Mouse (Mus musculus): Measurements from ENCODE around the gene Itpr3. TPM values are rescaled to one million over a fixed set of nuclear protein-coding genes. Genes with fewer than 3 reads are reported as not detected.

Itpr3 gene
- total and polyA plus RNA-seq, 3 experiments, result 4.6 to 6.7 (median 6.2) TPM

- WGBS, result 6% methylated on average over 24 of the region's 24 CpGs
- H3K79me2 ChIP-seq (replicated peaks; ENCODE audit: control insufficient read depth, insufficient read depth, low read length), result no peaks in the 10 kb centered on the region
Measured at GRCm38 (mm10) chr17:27057517-27058055, 482 bp downstream of the Itpr3 start.

GRCm38 (mm10) chr17:27060698-27061097, 3.6 kb downstream of the Itpr3 start:
- Histone ChIP-seq H3K27ac (no peak overlapping the region), H3K27me3 (ENCODE audit: control insufficient read depth, insufficient read depth, low read length) (no peaks in the 10 kb centered on the region), H3K36me3 (ENCODE audit: control insufficient read depth, insufficient read depth, low read length) (no peaks in the 10 kb centered on the region), H3K79me2 (replicated peaks; ENCODE audit: control insufficient read depth, insufficient read depth, low read length) (no peaks in the 10 kb centered on the region), H3K4me1 (ENCODE audit: control insufficient read depth, insufficient read depth, low read length) (peaks cover 4% of the 10 kb centered on the region; the same call in 1 of the 2 replicates), H3K9ac (ENCODE audit: low read depth, low read length) (no peak overlapping the region), H3K4me3 (no peak overlapping the region)
- WGBS, result 83% methylated on average over 8 of the region's 8 CpGs
- TF ChIP-seq POLR2A (IDR thresholded peaks at IDR 0.05; ENCODE audit: insufficient read depth, low read depth, low read length) (no peak), EP300 (IDR thresholded peaks at IDR 0.05; ENCODE audit: insufficient read depth, low read depth, low read length) (no peak), CTCF (IDR thresholded peaks at IDR 0.05) (no peak)
- intact Hi-C loops (cut with DNase I), result no loop called here
- DNase-seq, result no peak

More at GRCm38 (mm10) chr17:27057517-27058055, 482 bp downstream of the Itpr3 start:
- peak in 1 of 2 experiments; percentile 25 for DNase-seq
- peak overlapping the region; percentile 93 for H3K9ac ChIP-seq (ENCODE audit: low read depth, low read length)
- peak overlapping the region; percentile 70 for H3K27ac ChIP-seq
- intact Hi-C loops (cut with DNase I), result loop anchor here (2.0 kb wide), 1 partner anchor 25 kb away; no protein-coding TSS in a partner anchor
- peak overlapping the region; percentile 85 for H3K4me3 ChIP-seq
- no peaks in the 10 kb centered on the region for H3K36me3 ChIP-seq (ENCODE audit: control insufficient read depth, insufficient read depth, low read length)
- TF ChIP-seq EP300 (IDR thresholded peaks at IDR 0.05; ENCODE audit: insufficient read depth, low read depth, low read length) (no peak), POLR2A (IDR thresholded peaks at IDR 0.05; ENCODE audit: insufficient read depth, low read depth, low read length) (no peak), CTCF (IDR thresholded peaks at IDR 0.05) (no peak)
- peaks cover 4% of the 10 kb centered on the region; the same call in 1 of the 2 replicates for H3K4me1 ChIP-seq (ENCODE audit: control insufficient read depth, insufficient read depth, low read length)
- H3K27me3 ChIP-seq (ENCODE audit: control insufficient read depth, insufficient read depth, low read length), result no peaks in the 10 kb centered on the region

- H3K27me3 ChIP-seq (ENCODE audit: control insufficient read depth, insufficient read depth, low read length), result no peaks in the 10 kb centered on the region
- H3K9ac ChIP-seq (ENCODE audit: low read depth, low read length), result no peak overlapping the region
- no peak overlapping the region for H3K27ac ChIP-seq
- H3K4me1 ChIP-seq (ENCODE audit: control insufficient read depth, insufficient read depth, low read length), result peaks cover 1% of the 10 kb centered on the region; the same call in 1 of the 2 replicates
- TF ChIP-seq CTCF (IDR thresholded peaks at IDR 0.05), result no peak
- no peak for TF ChIP-seq EP300 (IDR thresholded peaks at IDR 0.05; ENCODE audit: insufficient read depth, low read depth, low read length)
- TF ChIP-seq POLR2A (IDR thresholded peaks at IDR 0.05; ENCODE audit: insufficient read depth, low read depth, low read length), result no peak
- H3K79me2 ChIP-seq (replicated peaks; ENCODE audit: control insufficient read depth, insufficient read depth, low read length), result no peaks in the 10 kb centered on the region
- intact Hi-C loops (cut with DNase I), result no loop called here
- H3K36me3 ChIP-seq (ENCODE audit: control insufficient read depth, insufficient read depth, low read length), result no peaks in the 10 kb centered on the region
- DNase-seq, result no peak
- 90% methylated on average over 3 of the region's 3 CpGs for WGBS
- no peak overlapping the region for H3K4me3 ChIP-seq
Measured at GRCm38 (mm10) chr17:27061727-27062126, 4.6 kb downstream of the Itpr3 start.

- no peak overlapping the region for H3K27ac ChIP-seq
- H3K27me3 ChIP-seq (ENCODE audit: control insufficient read depth, insufficient read depth, low read length), result no peaks in the 10 kb centered on the region
- TF ChIP-seq CTCF (IDR thresholded peaks at IDR 0.05) (no peak), POLR2A (IDR thresholded peaks at IDR 0.05; ENCODE audit: insufficient read depth, low read depth, low read length) (no peak), EP300 (IDR thresholded peaks at IDR 0.05; ENCODE audit: insufficient read depth, low read depth, low read length) (no peak)
- intact Hi-C loops (cut with DNase I), result no loop called here
- WGBS, result 94% methylated on average over 7 of the region's 7 CpGs
- no peaks in the 10 kb centered on the region for H3K36me3 ChIP-seq (ENCODE audit: control insufficient read depth, insufficient read depth, low read length)
- H3K79me2 ChIP-seq (replicated peaks; ENCODE audit: control insufficient read depth, insufficient read depth, low read length), result no peaks in the 10 kb centered on the region
- H3K4me3 ChIP-seq, result no peak overlapping the region
- H3K4me1 ChIP-seq (ENCODE audit: control insufficient read depth, insufficient read depth, low read length), result peaks cover 1% of the 10 kb centered on the region; the same call in 1 of the 2 replicates
- no peak overlapping the region for H3K9ac ChIP-seq (ENCODE audit: low read depth, low read length)
- DNase-seq, result no peak
Measured at GRCm38 (mm10) chr17:27062684-27063083, 5.6 kb downstream of the Itpr3 start.

- H3K27me3 ChIP-seq (ENCODE audit: control insufficient read depth, insufficient read depth, low read length), result no peaks in the 10 kb centered on the region
- no peak overlapping the region for H3K27ac ChIP-seq
- H3K4me3 ChIP-seq, result no peak overlapping the region
- no peak overlapping the region for H3K9ac ChIP-seq (ENCODE audit: low read depth, low read length)
- H3K36me3 ChIP-seq (ENCODE audit: control insufficient read depth, insufficient read depth, low read length), result no peaks in the 10 kb centered on the region
- no peak for TF ChIP-seq CTCF (IDR thresholded peaks at IDR 0.05)
- no peak for TF ChIP-seq POLR2A (IDR thresholded peaks at IDR 0.05; ENCODE audit: insufficient read depth, low read depth, low read length)
- TF ChIP-seq EP300 (IDR thresholded peaks at IDR 0.05; ENCODE audit: insufficient read depth, low read depth, low read length), result no peak
- no peak for DNase-seq
- WGBS, result 37% methylated on average over 6 of the region's 6 CpGs
- H3K79me2 ChIP-seq (replicated peaks; ENCODE audit: control insufficient read depth, insufficient read depth, low read length), result no peaks in the 10 kb centered on the region
- intact Hi-C loops (cut with DNase I), result no loop called here
- peaks cover 1% of the 10 kb centered on the region; the same call in 1 of the 2 replicates for H3K4me1 ChIP-seq (ENCODE audit: control insufficient read depth, insufficient read depth, low read length)
Measured at GRCm38 (mm10) chr17:27063717-27064116, 6.6 kb downstream of the Itpr3 start.

- Histone ChIP-seq H3K79me2 (replicated peaks; ENCODE audit: control insufficient read depth, insufficient read depth, low read length) (no peaks in the 10 kb centered on the region), H3K4me1 (ENCODE audit: control insufficient read depth, insufficient read depth, low read length) (peaks cover 1% of the 10 kb centered on the region; the same call in 1 of the 2 replicates), H3K36me3 (ENCODE audit: control insufficient read depth, insufficient read depth, low read length) (no peaks in the 10 kb centered on the region), H3K9ac (ENCODE audit: low read depth, low read length) (no peak overlapping the region), H3K27ac (no peak overlapping the region), H3K4me3 (no peak overlapping the region), H3K27me3 (ENCODE audit: control insufficient read depth, insufficient read depth, low read length) (no peaks in the 10 kb centered on the region)
- intact Hi-C loops (cut with DNase I), result no loop called here
- 87% methylated on average over 2 of the region's 2 CpGs for WGBS
- DNase-seq, result no peak
- no peak for TF ChIP-seq POLR2A (IDR thresholded peaks at IDR 0.05; ENCODE audit: insufficient read depth, low read depth, low read length)
- TF ChIP-seq CTCF (IDR thresholded peaks at IDR 0.05), result no peak
- no peak for TF ChIP-seq EP300 (IDR thresholded peaks at IDR 0.05; ENCODE audit: insufficient read depth, low read depth, low read length)
Measured at GRCm38 (mm10) chr17:27064195-27064594, 7.1 kb downstream of the Itpr3 start.

Measured in heart, adult 2 months (tissue).